Mouse (Mus musculus): ENCODE results near the gene Ip6k3. TPM values are rescaled to one million over a fixed set of nuclear protein-coding genes. Genes with fewer than 3 reads are reported as not detected.

Ip6k3 gene
- total RNA-seq, 2 experiments from 2014 or later, result not detected

DNA sequence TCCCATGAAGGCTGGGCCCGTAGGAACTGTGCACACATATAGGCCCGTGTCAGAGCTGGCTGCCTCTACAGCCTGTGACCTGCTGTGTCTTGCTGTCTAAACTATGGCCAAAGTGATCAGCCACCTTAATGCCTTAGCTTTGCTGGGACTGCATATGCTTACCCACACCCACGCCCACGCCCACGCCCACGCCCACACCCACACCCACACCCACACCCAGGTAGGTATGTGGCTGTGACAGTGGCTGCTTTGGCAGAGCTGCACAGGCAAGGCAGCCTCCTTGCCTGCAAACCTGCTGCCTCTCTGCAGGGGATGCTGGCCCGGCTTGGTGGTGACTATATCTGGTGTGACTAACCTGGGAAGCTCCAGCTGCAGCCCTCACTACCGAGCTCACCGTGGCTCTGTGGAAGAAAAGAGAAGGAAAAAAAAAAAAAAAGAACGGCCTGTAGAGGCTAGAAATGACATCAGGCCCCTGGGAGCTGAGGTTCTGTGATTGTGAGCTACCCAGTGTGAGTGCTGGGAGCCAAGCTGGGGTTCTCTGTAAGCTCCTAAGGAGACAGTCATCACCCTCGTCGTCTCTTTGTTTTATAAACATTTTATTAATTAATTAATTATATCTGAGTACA lies 16.2 kb upstream of the Ip6k3 start:
- ATAC-seq (replicated peaks; ENCODE audit: low FRiP score, poor library complexity, severe bottlenecking), result peak; percentile 74

DNA sequence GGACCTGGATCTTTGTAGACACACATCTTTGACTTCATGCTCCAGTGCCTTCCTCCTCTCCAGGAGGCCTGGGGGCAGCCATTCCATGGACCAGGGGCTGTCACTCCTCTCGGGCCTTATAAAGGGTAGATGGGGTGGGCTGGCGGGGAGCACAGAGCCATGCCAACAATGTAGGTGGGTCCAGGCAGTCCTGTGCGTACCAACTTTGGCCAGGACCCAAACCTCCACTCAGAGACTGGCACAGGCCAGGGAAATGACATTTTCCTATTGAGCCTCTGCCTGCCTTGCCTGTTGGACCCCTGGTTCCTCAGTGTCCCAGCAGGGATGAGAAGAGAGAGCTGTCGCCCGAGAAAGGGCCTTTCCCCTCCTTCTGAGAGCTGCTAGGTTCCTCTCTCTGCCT lies 14.8 kb upstream of the Ip6k3 start:
- ATAC-seq (replicated peaks; ENCODE audit: low FRiP score, poor library complexity, severe bottlenecking), result no peak

DNA sequence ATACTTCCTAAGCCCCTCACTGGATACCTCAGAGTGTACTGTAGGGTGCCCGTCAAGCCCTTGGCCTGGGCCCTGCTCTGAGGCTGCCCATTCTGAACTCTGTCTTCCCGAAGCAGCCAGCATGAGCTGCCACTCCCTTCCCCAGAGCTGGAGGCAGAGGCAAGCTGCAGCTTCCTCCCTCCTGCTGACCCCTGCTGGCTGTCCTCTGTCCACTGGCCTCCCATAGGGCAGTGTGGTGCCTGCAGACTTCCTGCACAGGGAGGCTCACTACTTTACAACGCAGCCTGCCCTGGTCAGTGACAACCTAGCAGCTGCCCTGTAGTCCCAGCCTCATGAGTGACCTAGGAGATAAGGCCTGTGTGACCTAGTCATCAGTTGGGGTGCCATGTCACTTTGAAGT lies 14.1 kb upstream of the Ip6k3 start:
- no peak for ATAC-seq (replicated peaks; ENCODE audit: low FRiP score, poor library complexity, severe bottlenecking)

DNA sequence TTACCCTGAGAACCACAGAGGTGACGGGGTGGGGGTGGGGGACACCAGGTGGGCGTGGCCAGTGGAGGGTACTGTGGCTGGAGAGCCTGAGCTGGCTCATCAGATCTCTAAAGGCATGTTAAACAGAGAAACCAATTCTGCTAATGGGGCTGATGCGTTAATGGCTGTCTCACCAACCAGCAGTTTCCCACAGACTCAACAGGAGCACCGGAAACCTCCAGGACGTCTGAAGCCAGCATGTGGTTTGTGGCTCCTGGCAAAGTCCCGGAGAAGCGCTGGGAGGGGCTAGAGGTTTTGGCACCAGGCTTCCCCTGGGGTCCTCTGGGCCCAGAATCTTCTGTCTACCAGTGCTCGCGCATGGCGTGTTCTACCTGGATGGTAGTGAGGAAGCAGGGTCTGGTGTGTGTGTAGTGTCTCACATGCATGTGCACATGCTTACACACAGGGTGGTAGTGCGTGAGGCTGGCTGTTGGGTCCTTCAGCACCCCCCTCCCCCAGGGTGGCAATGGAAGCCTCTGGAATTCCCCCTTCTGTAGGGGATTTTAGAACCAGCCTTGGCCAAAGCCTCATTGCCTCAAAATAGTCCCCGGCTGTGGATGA lies 12.2 kb upstream of the Ip6k3 start:
- no peak for ATAC-seq (replicated peaks; ENCODE audit: low FRiP score, poor library complexity, severe bottlenecking)

DNA sequence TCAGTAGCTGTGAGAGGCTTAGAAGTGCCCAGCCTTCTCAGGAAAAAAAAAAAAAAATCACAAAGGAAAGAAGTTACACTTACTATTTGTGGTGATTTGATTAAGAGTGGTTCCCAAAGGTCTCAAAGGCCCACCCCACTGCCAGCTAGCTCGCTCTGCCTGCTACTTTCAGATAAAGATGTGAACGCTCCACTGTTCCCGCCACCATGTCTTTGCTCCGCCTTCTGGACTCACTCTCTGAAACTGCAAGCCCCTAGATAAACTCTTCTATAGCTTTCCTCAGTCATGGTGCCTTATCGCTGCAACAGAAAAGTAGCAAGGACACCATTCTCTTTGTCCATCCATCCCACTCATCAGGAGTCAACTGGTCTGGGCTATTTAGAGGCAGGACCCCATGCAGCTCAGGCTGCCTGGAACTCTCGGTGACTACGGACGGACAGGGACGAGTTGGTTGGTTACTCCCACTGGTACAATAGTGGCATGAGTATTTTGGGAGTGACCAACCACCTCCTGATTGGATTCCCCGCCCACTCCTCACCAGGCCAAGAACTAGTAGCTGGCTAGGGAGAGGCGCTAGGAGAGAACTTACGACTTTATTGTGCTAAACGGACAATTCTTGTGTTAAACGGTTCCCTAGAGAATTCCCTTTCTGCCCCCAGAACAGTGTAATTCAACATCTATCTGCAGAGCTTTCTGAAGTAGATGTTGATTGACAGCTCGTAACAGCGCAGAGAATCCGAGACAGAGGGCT lies 11.0 kb upstream of the Ip6k3 start:
- no peak for ATAC-seq (replicated peaks; ENCODE audit: low FRiP score, poor library complexity, severe bottlenecking)

DNA sequence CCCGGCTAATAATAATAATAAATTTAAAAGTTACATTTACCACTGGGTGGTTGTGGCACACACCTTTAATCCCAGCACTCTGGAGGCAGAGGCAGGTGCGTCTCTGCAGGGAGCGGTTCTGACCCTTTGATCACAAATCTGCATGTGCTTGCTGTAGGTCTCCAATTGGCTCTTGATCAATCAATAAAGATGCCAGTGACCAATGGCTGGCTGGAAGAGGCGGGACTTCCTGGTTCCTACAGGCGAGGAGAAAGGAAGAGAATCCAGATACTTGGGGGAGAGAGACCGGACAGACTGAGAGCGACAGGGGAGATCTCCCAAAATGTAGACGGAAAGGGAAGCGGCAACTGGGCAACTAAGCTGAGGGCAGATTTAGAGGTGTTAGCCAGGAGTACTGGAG lies 10.4 kb upstream of the Ip6k3 start:
- no peak for ATAC-seq (replicated peaks; ENCODE audit: low FRiP score, poor library complexity, severe bottlenecking)

DNA sequence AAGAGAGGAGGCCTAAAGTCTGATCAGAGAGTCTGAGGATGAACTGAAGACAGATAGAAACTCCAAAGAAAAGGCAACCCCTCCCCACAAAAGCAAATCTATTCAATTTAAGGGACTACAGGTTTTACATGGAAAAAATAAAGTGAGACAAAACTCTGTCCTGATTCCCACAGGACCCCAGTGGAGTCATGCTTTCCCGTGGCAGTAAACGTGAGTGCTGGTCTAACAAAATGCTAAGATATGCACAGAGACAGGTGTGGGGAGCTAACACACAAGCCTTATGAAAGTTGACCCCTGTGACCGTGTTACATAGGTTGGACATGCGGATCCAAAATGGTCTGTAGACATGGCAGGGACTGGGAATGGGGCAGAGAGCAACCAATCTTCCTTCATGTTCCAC lies 9.2 kb upstream of the Ip6k3 start:
- no peak for ATAC-seq (replicated peaks; ENCODE audit: low FRiP score, poor library complexity, severe bottlenecking)

DNA sequence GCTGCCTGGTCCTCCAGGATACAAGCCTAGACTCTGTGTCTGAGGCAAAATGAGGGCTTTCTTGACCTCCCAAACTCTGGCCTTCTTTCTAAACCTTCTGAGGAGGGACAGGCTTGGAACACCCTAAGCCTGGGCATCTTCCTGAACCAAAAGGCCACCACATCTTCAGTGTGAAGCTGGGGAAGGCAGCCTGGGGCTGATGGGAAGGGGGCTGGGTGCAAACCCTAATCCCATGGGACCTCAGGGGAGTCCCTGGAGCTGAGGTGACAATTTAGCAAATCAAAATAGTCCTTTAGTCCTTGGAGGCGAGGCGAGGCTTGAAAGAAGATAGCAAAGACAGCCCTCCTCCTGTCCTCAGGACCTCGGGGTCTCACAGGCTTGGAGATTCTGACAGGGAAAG lies 8.7 kb upstream of the Ip6k3 start:
- no peak for ATAC-seq (replicated peaks; ENCODE audit: low FRiP score, poor library complexity, severe bottlenecking)

DNA sequence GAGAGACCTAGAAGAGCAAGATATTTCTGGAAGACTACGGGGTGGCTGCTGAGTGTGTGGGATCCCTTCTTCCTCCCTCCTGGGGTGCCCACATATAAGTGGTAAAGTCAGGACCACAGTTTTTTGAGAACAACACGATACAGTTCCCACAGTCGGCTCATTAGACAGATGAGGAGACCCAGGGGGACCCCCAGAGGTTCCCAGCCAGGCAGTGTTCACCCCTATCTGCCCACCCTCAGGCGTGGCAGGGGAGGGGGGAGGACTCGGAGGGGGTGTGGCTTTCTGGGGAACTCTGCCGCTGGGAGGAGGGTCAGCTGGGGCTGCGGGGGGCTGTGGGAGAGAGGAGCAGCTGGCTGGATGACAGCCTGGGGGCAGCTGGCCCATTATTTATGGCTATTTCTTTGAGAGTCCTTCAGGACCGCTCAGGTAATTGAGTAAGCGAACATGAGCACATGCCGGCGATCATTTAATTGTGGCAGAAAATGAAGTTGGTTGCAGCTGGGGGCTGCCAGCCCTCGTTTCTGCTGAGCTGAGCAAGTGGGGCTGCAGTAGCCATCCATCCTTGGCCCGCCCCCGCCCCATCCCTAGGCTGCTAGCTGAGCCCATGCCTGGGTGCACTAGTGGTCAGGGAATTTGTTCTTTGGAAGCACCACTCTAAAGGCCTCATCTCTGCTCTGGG lies 7.7 kb upstream of the Ip6k3 start:
- no peak for ATAC-seq (replicated peaks; ENCODE audit: low FRiP score, poor library complexity, severe bottlenecking)

DNA sequence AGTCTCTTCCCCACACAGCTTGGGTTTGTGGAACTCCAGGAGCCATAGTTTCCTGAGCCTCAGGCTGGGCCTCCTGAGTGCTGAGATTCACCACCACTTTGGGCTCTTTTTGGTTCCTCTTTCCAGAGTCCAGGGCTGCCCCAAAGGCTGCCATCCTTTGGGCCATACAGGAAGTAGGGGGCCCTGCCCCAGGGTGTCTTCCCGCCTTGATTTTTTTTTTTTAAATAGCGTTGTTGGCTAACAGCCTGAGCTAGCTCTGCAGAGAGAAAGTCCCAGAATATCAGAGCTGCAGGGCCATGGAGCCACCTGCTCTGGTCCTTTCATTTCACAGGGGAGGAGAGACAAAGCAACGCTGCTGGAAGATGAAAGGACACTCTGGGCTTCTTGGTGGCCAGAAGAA lies 6.1 kb upstream of the Ip6k3 start:
- ATAC-seq (replicated peaks; ENCODE audit: low FRiP score, poor library complexity, severe bottlenecking), result no peak

DNA sequence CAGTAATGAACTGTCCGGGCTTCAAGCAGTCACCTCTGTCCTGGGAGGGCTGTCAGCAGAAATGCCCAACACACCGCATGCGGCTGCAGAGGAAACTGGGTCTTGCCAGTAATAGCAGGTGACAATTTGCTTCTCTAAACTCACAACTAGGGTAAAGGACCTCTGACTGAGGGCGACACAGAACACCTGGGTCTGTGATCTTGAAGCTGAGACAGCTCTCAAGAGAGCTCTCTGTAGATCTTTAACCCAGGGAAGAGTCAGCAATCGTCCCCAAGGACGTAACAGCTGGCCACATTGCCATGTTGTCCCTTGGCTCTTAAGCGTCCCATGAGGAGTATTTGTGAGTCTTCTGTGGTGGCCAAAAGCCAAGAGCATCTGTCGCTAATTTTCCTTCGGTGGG lies 4.9 kb upstream of the Ip6k3 start:
- ATAC-seq (replicated peaks; ENCODE audit: low FRiP score, poor library complexity, severe bottlenecking), result no peak

DNA sequence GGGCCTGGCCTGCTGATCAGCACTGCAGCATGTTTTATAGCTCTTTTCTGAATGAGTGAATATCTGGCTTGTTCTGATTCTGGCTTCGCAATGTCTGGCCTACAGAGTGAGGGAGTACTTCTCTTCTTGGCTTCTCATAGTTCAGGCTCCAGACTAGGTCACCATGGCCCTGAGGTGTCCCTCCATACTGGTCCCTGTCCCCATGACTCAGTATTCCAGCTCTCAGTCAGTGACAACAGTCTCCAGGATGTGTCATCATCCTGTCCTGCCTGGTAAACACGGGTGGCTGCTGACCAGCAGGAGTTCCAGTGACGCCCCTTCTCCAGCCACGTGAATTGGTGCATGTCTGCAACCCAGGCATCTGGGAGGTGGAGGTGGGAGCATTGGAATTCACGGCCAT lies 3.5 kb upstream of the Ip6k3 start:
- no peak for ATAC-seq (replicated peaks; ENCODE audit: low FRiP score, poor library complexity, severe bottlenecking)

DNA sequence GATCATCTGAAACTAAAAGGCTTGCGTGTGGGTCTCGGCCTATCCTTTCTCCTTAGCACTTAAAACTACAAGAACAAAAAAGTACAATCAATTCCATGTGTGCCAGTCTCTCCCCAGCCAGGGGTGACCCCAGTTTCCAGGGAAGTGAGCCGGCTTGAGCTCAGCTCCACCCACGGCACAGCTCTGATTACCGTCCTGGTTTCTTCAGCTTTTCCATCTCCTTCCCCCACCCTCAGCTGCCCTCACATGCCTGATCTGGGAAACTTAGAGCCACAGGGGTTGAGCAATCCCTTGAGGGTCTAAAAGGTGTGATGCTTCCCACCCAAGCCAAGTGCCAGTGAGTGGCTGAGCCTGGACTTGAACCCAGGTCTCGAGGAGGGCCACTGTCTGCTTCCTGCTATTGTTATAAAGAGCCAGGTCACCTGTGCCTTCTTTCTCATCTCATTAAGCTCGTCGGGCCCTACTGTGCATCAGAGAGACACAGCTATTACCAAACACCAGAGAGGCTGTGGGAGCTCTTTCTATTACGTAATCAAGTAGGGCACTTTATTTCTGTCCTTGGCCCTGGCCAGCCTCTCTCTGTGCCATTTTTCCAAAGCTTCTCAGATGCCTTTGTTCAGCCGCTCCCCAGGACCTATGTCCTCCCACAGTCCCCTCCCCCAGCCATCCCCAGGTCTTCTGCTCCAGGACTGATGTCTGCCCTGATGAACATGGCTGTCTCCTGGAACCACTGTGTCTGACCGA lies 2.5 kb upstream of the Ip6k3 start:
- no peak for ATAC-seq (replicated peaks; ENCODE audit: low FRiP score, poor library complexity, severe bottlenecking)

DNA sequence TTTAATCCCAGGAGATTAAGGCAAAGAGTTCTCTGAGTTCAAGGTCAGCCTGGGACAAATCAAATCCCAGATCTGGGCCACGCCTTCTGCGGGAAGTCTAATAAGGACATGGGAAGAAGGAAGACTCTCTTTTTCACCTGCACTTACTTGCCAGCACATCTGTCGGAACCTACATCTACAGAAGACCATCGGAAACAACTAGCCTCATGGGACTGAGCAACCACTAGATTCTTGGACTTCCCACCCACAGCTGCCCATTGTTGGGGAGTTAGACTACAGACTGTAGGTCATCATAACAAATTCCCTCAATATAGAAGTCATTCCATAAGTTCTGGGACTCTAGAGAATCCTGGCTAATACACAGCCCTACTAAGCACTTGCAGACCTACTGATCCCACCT lies 974 bp upstream of the Ip6k3 start:
- ATAC-seq (replicated peaks; ENCODE audit: low FRiP score, poor library complexity, severe bottlenecking), result no peak

DNA sequence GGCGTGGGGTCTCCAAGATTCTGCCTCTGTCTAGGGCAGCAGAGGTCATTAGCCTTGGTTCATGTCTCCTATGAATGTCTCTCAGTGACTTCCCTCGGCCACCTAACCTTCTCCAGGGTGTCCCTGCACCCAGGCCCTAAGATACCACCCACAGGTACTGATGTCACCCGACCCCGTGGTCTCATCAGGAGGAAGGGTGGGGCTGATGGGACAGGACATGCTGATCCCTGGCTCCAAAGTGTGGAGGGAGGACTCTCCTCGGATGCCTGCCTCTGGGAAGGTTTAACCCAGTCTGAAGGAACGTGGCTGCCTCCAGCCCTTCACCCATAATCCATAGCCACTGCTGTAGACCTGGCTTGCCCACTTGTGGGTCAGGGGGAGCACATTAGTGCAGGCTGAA lies 694 bp downstream of the Ip6k3 start:
- no peak for ATAC-seq (replicated peaks; ENCODE audit: low FRiP score, poor library complexity, severe bottlenecking)

DNA sequence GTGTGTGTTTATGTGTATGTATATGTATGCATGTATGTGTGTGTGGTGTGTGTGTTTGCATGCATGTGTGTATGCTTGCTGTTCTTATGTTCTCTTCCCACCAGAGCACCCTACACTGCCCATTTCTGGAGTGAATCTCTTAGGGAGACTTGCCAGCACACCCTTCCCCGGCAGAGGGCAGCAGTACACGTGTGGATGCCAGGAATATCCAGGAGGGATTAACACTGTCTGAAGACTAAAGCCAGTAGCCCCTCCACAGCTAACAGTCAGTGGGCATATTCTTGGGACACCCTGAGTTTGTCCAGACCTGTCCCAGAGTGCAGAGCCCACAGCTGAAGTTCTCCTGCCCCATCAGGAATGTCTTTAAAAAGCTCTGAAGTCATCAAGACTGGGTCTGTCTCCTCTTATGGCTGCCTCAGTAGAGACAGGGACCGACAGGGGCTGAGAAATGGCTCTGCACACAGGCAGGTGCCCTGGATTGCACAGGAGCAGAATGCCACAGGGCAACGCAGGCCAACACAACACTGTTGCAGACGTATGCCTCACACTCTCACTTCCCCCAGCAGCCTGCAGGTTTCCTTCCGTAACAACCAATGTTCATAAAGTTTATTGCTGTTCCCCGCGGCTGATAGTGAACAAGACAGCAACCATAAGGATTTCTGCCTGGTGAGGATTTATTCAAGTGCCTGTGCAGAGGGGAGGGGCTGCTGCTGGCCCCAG lies 2.4 kb downstream of the Ip6k3 start:
- no peak for ATAC-seq (replicated peaks; ENCODE audit: low FRiP score, poor library complexity, severe bottlenecking)

DNA sequence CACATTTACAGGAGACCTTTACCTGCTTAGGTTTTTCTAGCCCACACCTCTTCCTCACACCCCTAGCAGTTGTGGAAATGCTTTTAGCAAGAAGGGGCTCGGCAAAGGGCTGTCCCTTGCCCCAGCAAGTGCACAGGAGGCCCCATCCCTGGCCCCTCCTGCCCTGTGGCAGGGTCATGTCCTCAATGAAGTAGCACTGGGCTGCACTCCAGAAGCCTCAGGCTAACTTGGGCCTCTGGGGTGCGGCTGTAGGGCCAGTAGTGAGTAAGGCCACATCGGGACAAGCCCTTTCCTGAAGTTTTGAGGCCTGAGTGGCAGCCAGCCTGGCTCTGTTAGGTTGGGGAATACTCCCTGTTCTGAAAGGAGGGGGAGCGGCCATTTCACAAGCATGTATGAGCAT lies 6.7 kb downstream of the Ip6k3 start:
- ATAC-seq (replicated peaks; ENCODE audit: low FRiP score, poor library complexity, severe bottlenecking), result no peak

DNA sequence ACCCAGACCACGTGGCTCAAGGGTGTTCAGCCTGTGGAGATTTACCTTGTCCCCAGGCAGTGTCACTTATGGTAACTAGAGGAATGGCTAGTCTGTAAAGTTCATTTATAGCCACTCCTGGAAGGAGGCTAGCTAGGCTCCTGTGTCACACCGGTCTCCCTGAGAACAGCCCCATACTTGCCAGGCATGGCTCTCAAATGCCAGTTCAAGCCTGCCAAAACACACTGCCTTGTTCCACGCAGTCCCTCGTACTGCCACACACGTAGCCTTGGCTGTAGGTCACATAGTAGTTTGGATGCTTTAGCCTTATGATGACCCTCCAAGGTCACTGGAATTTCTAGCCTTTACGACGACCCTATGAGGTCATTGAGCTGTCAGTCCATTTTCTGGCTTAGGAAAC lies 8.4 kb downstream of the Ip6k3 start:
- no peak for ATAC-seq (replicated peaks; ENCODE audit: low FRiP score, poor library complexity, severe bottlenecking)

DNA sequence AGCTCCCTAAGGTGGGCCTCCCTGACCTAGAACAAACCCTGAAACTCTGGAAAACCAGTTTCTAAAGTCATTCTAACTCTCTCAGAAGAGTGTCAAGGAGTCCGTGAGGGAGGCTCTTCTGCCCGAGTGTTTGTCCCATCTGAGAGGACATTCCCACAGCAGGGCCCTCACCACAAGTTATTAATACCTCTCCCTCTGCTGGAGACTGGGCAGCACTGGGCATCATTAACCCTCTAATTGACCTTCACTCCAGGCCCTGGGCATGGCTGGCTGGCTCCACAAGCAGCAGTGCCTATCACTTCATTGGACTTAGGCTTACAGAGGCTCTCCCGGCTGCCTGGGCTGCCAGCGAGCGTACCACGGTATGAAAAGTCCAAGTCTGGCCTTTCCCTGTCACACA lies 9.2 kb downstream of the Ip6k3 start:
- no peak for ATAC-seq (replicated peaks; ENCODE audit: low FRiP score, poor library complexity, severe bottlenecking)

DNA sequence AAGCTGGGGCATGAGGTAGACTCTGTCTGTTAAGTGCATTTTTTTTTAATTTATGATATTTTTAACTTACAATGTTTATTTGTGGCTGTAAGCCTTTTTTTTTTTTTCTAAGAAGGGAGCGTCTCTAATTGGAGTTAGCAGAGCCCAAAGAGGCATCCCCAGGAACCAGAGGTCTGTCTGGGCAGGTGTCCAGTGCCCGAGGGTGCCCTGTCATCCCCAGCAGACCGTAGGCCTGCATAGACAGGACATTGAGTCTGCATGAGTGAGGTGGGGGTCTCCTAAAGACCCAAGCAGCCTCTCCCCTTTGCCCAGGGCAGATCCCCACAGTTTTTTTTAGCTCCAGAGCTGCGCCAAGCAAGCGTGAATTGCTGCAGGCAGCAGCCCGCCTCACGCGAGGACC lies 11.8 kb downstream of the Ip6k3 start:
- ATAC-seq (replicated peaks; ENCODE audit: low FRiP score, poor library complexity, severe bottlenecking), result no peak

All from erythroblast, adult 5-6 weeks (primary cell).